Comparison of ENCODE assay signal across 21 mouse cellular contexts in genomic region chr6:115464661-115465060, GRCm38 (mm10).
A peak's percentile ranks its signal among the peaks of the same experiment; 100 is the strongest.
DNase-seq lines count a peak whose midpoint lies in the region; ATAC-seq and TF ChIP-seq lines count a peak whose summit lies in the region.
"Had no signal": no experiment of that assay in that cellular context is flagged by ENCODE, and none has a peak within 500 bp of the region (broad histone marks: within the 10 kb centered on the region; RNA-seq: fewer than 3 reads in every experiment).

No protein-coding gene starts in this region.

- H3K9ac ChIP-seq in liver, adult 2 months (ENCODE audit: low read depth, low read length), result no peak overlapping the region
- no peak overlapping the region for H3K9ac ChIP-seq in liver, embryonic 11.5 days (ENCODE audit: low read depth, low read length)
- no peak overlapping the region for H3K9ac ChIP-seq in CH12.LX (ENCODE audit: insufficient read depth, low read depth)
- H3K9ac ChIP-seq in intestine, embryonic 16.5 days (ENCODE audit: low read depth, low read length), result no peak overlapping the region
- H3K9ac ChIP-seq: embryonic facial prominence, embryonic 15.5 days; forebrain, embryonic 12.5 days; heart, embryonic 13.5 days had no signal

- H3K79me2 ChIP-seq in liver, adult 2 months (ENCODE audit: control insufficient read depth, insufficient read depth, low read length), result no peaks in the 10 kb centered on the region
- no peaks in the 10 kb centered on the region for H3K79me2 ChIP-seq in CH12.LX (replicated peaks; ENCODE audit: control insufficient read depth, extremely low read depth, insufficient read depth, poor library complexity, severe bottlenecking)

- H3K9me3 ChIP-seq in liver, embryonic 11.5 days (ENCODE audit: control insufficient read depth, low read length), result no peaks in the 10 kb centered on the region
- no peaks in the 10 kb centered on the region for H3K9me3 ChIP-seq in CH12.LX (replicated peaks; ENCODE audit: low read length)
- no peaks in the 10 kb centered on the region for H3K9me3 ChIP-seq in intestine, embryonic 16.5 days (ENCODE audit: control insufficient read depth, low read length)
- H3K9me3 ChIP-seq: embryonic facial prominence, embryonic 15.5 days; forebrain, embryonic 12.5 days; heart, embryonic 13.5 days had no signal

- in situ Hi-C loops in CH12.LX (cut with MboI; ENCODE audit: low pct_ligation_motif_present, low pct_unique_long_range_greater_than_20kb, low sequenced_read_pairs), result no loop called here

- dilution Hi-C loops in CH12.LX (cut with MboI; ENCODE audit: extremely low pct_ligation_motif_present, extremely low pct_unique_long_range_greater_than_20kb, low sequenced_read_pairs), result no loop called here

- no peak for TF ChIP-seq POLR2A in liver, adult 2 months (IDR thresholded peaks at IDR 0.05; ENCODE audit: extremely low read depth, insufficient read depth, low read length)
- TF ChIP-seq POLR2A in CH12.LX (IDR thresholded peaks at IDR 0.05; ENCODE audit: low read depth, low read length), result no peak

- peak overlapping the region; percentile 88 for H3K27ac ChIP-seq in liver, adult 2 months (replicated peaks; ENCODE audit: insufficient read depth, low read depth, low read length)
- no peak overlapping the region for H3K27ac ChIP-seq in liver, embryonic 11.5 days (ENCODE audit: low read depth, low read length)
- H3K27ac ChIP-seq in CH12.LX (ENCODE audit: insufficient read depth, low read depth), result no peak overlapping the region
- 0 out of 2 replicates have a peak overlapping the region, but pooled peaks have one; percentile 10 for H3K27ac ChIP-seq in intestine, embryonic 16.5 days (ENCODE audit: low read length)
- H3K27ac ChIP-seq: embryonic facial prominence, embryonic 15.5 days; forebrain, embryonic 12.5 days; heart, embryonic 13.5 days had no signal

- no peaks in the 10 kb centered on the region for H3K36me3 ChIP-seq in liver, adult 2 months (ENCODE audit: control insufficient read depth, insufficient read depth, low read length)
- no peaks in the 10 kb centered on the region for H3K36me3 ChIP-seq in liver, embryonic 11.5 days (ENCODE audit: control insufficient read depth, insufficient read depth, low read length)
- H3K36me3 ChIP-seq in CH12.LX (replicated peaks in 1 of 2; ENCODE audit: control insufficient read depth in 1 of 2, insufficient read depth in 1 of 2, low read length in 1 of 2), result no peaks in the 10 kb centered on the region
- no peaks in the 10 kb centered on the region for H3K36me3 ChIP-seq in intestine, embryonic 16.5 days (ENCODE audit: control insufficient read depth, insufficient read depth, low read length)
- H3K36me3 ChIP-seq: embryonic facial prominence, embryonic 15.5 days; forebrain, embryonic 12.5 days; heart, embryonic 13.5 days had no signal

- no peak for TF ChIP-seq CTCF in liver, adult 2 months (IDR thresholded peaks at IDR 0.05; ENCODE audit: low read depth, low read length)
- no peak for TF ChIP-seq CTCF in CH12.LX (conservative IDR thresholded peaks at IDR 0.05 in 1 of 2, IDR thresholded peaks at IDR 0.05 in 1 of 2; ENCODE audit: low read depth in 2 of 2, low read length in 2 of 2)

- H3K27me3 ChIP-seq in liver, adult 2 months (ENCODE audit: control insufficient read depth, insufficient read depth, low read length), result no peaks in the 10 kb centered on the region; the same call in 1 of the 2 replicates
- no peaks in the 10 kb centered on the region for H3K27me3 ChIP-seq in liver, embryonic 11.5 days (replicated peaks; ENCODE audit: control insufficient read depth, insufficient read depth, low read length)
- no peaks in the 10 kb centered on the region for H3K27me3 ChIP-seq in CH12.LX (replicated peaks)
- H3K27me3 ChIP-seq in intestine, embryonic 16.5 days (replicated peaks; ENCODE audit: control insufficient read depth, insufficient read depth, low read length), result no peaks in the 10 kb centered on the region
- H3K27me3 ChIP-seq: embryonic facial prominence, embryonic 15.5 days; forebrain, embryonic 12.5 days; heart, embryonic 13.5 days had no signal

- WGBS in liver, adult 2 months, result 41% methylated on average over 3 of the region's 3 CpGs
- WGBS in liver, embryonic 11.5 days, result 43% methylated on average over 3 of the region's 3 CpGs
- WGBS in intestine, embryonic 16.5 days, result 50% methylated on average over 3 of the region's 3 CpGs

- DNase-seq in liver, adult 2 months (ENCODE audit: extremely low read depth, low read depth, low spot score), result peak; percentile 48
- DNase-seq in liver, embryonic 11.5 days (ENCODE audit: low spot score), result no peak
- DNase-seq in CH12.LX (ENCODE audit: extremely low read depth), result peak; percentile 17
- DNase-seq in kidney, adult 11 months, result no peak
- DNase-seq in adrenal gland, postnatal 36 days, result no peak
- DNase-seq in kidney, adult 9 months, result no peak
- DNase-seq: adrenal gland, postnatal 25 days; cerebellum, adult 8-10 months; embryo, embryonic 11 days; heart, postnatal 4 days; layer of hippocampus, postnatal 36 days; liver; spleen, adult 18-20 months; thymus, postnatal 25 days had no signal

- TF ChIP-seq RAD21 in CH12.LX (IDR thresholded peaks at IDR 0.05; ENCODE audit: low read depth, low read length), result no peak

- H3K4me1 ChIP-seq in liver, adult 2 months (ENCODE audit: control insufficient read depth, insufficient read depth, low read length), result peaks cover 30% of the 10 kb centered on the region
- no peaks in the 10 kb centered on the region; the same call in 1 of the 2 replicates for H3K4me1 ChIP-seq in liver, embryonic 11.5 days (replicated peaks; ENCODE audit: control insufficient read depth, insufficient read depth, low read length)
- H3K4me1 ChIP-seq in CH12.LX (ENCODE audit: control insufficient read depth in 1 of 2, insufficient read depth in 2 of 2), result peaks cover 10 to 58% of the 10 kb centered on the region in 2 experiments; a peak in 3 of 4 replicates
- peaks cover 17% of the 10 kb centered on the region; the same call in 1 of the 2 replicates for H3K4me1 ChIP-seq in intestine, embryonic 16.5 days (ENCODE audit: control insufficient read depth, insufficient read depth, low read length)
- H3K4me1 ChIP-seq: embryonic facial prominence, embryonic 15.5 days had no signal

- no peak for ATAC-seq in liver, embryonic 11.5 days (replicated peaks; ENCODE audit: low FRiP score)
- ATAC-seq in intestine, embryonic 16.5 days, result no peak
- ATAC-seq in megakaryocyte progenitor cell, adult 5-6 weeks (replicated peaks; ENCODE audit: poor library complexity), result peak; percentile 29; the same call in 1 of the 2 replicates
- ATAC-seq: hindbrain, embryonic 16.5 days; midbrain, embryonic 16.5 days had no signal

- no peak overlapping the region for H3K4me3 ChIP-seq in liver, adult 2 months (ENCODE audit: insufficient read depth, low read depth, low read length)
- no peak overlapping the region for H3K4me3 ChIP-seq in liver, embryonic 11.5 days (ENCODE audit: low read depth, low read length)
- H3K4me3 ChIP-seq in CH12.LX (replicated peaks in 1 of 3; ENCODE audit: low read depth in 2 of 3, low read length in 2 of 3, poor library complexity in 1 of 3), result no peak overlapping the region
- H3K4me3 ChIP-seq in intestine, embryonic 16.5 days (ENCODE audit: low read length), result no peak overlapping the region
- H3K4me3 ChIP-seq: embryonic facial prominence, embryonic 15.5 days; forebrain, embryonic 12.5 days; heart, embryonic 13.5 days had no signal

- no peak overlapping the region for H3K4me2 ChIP-seq in liver, embryonic 11.5 days
- no peak overlapping the region for H3K4me2 ChIP-seq in CH12.LX (ENCODE audit: insufficient read depth, low read depth, poor library complexity, severe bottlenecking)
- H3K4me2 ChIP-seq in intestine, embryonic 16.5 days (ENCODE audit: low read depth, low read length), result no peak overlapping the region
- H3K4me2 ChIP-seq: embryonic facial prominence, embryonic 15.5 days; forebrain, embryonic 12.5 days; heart, embryonic 13.5 days had no signal

- TF ChIP-seq EP300 in CH12.LX (IDR thresholded peaks at IDR 0.05; ENCODE audit: low read length), result no peak

TF ChIP-seq in CH12.LX, 34 proteins besides CTCF, POLR2A, EP300 and RAD21:
- TF ChIP-seq PAX5 (IDR thresholded peaks at IDR 0.05; ENCODE audit: low read length) (no peak), JUN (IDR thresholded peaks at IDR 0.05; ENCODE audit: insufficient read depth, low read depth, low read length) (no peak), GABPA (IDR thresholded peaks at IDR 0.05; ENCODE audit: insufficient replicate concordance, low read depth, low read length) (no peak), POLR2AphosphoS2 (IDR thresholded peaks at IDR 0.05; ENCODE audit: low read depth, low read length) (no peak), RCOR1 (conservative IDR thresholded peaks at IDR 0.05; ENCODE audit: low read depth, low read length) (no peak), ZNF384 (IDR thresholded peaks at IDR 0.05; ENCODE audit: low read depth, low read length) (no peak), TCF12 (IDR thresholded peaks at IDR 0.05; ENCODE audit: low read depth, low read length) (no peak), USF1 (IDR thresholded peaks at IDR 0.05; ENCODE audit: low read depth, low read length) (no peak), ZC3H11A (IDR thresholded peaks at IDR 0.05; ENCODE audit: low read depth, low read length) (no peak), MXI1 (IDR thresholded peaks at IDR 0.05; ENCODE audit: low read depth, low read length) (no peak), CHD1 (IDR thresholded peaks at IDR 0.05; ENCODE audit: low read depth, low read length) (no peak), NRF1 (IDR thresholded peaks at IDR 0.05; ENCODE audit: low read depth, low read length) (no peak), MEF2A (IDR thresholded peaks at IDR 0.05; ENCODE audit: borderline replicate concordance, low read depth, low read length) (no peak), CHD2 (IDR thresholded peaks at IDR 0.05; ENCODE audit: low read length) (no peak), KAT2A (IDR thresholded peaks at IDR 0.05; ENCODE audit: insufficient replicate concordance, low read length) (no peak), MAX (IDR thresholded peaks at IDR 0.05; ENCODE audit: low read length) (no peak), SMC3 (IDR thresholded peaks at IDR 0.05; ENCODE audit: low read depth, low read length) (no peak)
TF ChIP-seq in CH12.LX: peak in this region for 0.

Comparison
In these comparisons a context has a peak if more than half of its experiments do, and no peak if none do; other contexts are left out.
1. DNase-seq: peak in liver, adult 2 months (single experiment) and CH12.LX (single experiment); none in liver, embryonic 11.5 days (single experiment), kidney, adult 11 months (single experiment), adrenal gland, postnatal 36 days (0 of 2) and kidney, adult 9 months (single experiment).
2. H3K27ac ChIP-seq: peak in liver, adult 2 months (single experiment) and intestine, embryonic 16.5 days (single experiment); none in liver, embryonic 11.5 days (single experiment) and CH12.LX (single experiment).